Mouse (Mus musculus) small intestine, adult 2 months (tissue): ENCODE results near the gene Csrnp1.

Experiments used
- CTCF ChIP-seq: fragments of 200-500 bp; IDR thresholded peaks from 2 replicates; pipeline ENCODE4 v1.5.1; 2012; ENCODE audit warnings: low read depth, mild to moderate bottlenecking, control low read depth, inconsistent platforms, low read length, moderate library complexity, mixed read lengths; ENCODE audit not compliant: insufficient replicate concordance, insufficient read length; ENCODE audit errors: extremely low read depth
- POLR2A ChIP-seq: fragments of 200-500 bp; IDR thresholded peaks from 2 replicates; pipeline ENCODE4 v1.6.1; 2012; ENCODE audit warnings: low read depth, mild to moderate bottlenecking, control low read depth, inconsistent platforms, low read length, moderate library complexity

DNA sequence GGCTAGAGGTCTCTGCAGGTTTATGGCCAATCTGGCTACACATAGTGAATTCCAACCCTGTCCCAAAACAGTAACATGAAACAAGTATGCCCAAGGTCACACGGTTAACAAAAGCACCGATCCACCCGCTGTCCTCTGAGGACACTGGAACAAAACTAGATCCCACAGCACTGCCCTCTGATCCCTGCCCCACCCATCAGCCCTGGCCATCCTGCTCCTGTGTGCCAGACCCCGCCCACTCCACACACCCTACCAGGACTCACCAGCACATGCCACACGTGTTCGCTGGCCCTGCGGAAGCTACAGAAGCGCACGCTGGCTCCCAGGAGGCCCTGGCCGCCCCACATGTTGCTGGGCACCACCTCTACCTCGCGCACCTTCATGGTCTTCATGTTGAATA, 52.1 kb downstream of the Csrnp1 start:
- TF ChIP-seq POLR2A (no peak), CTCF (no peak)
